Mouse (Mus musculus) mature B cell (primary cell): Measurements from ENCODE around the gene F830045P16Rik.

Experiments used
- in situ Hi-C: fragments of 300-500 bp; cut with MboI; formaldehyde crosslinking; loops from 2 replicates; pipeline ENCODE4 v1.14.3; 2019

F830045P16Rik gene

DNA sequence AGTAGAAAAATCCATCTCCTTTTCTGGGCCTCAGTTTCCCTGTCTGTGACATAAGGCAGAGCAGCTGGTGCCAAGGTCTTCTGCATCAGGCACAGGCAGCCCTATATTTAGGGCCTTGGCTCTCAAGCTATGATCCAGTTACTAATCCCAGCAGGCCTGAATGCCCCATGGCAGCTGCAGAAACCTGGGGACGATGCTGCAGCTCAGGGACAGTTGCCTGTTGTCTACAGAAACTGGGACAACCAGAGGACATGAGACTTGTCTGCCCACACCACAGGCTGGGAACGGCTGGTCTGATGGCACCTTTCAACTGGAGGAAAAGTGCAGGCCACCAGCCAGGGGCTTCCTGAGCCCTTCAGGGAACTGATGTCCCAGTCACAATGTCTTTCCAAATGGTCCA is at the start of gene F830045P16Rik:
TSS of gene F830045P16Rik (minus strand) at position 226 of the 400 bp plus-strand sequence.
- in situ Hi-C loops, result no loop called here

DNA sequence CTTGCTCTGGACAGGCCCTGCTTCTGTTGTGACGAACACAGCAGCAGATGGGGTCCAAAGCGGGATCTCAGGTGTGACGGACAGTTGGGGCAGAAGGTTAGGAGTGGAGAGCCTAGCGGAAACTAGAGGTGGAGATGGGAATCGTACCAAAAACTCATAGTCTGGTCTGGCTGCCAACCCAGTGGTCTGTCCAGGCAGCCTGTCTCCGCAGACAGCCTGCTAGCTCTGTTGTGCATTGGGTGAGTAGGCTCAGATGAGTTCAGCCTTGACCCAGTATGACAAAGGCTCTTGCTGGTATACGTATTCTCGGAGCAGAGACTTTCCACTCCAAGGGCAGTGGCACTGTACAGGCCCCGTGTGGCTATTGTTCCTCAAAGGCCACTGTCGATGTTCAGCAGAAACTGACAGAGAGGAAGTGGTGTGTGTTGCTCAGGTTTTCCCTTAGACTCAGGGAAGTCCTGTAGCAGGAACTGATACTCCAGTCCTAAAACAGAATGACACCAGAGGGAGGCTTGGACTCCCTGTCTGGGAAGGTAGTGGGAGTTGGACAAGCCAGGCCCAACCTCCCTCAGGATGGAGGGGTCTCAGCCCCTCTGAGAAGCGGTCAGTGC is 49.6 kb upstream of the F830045P16Rik start:
- in situ Hi-C loops, result no loop called here

- in situ Hi-C loops, result no loop called here
Observed at GRCm38 (mm10) chr2:129584905-129585304, 48.5 kb upstream of the F830045P16Rik start.

- in situ Hi-C loops, result no loop called here
Observed at GRCm38 (mm10) chr2:129582261-129582660, 45.9 kb upstream of the F830045P16Rik start.

GRCm38 (mm10) chr2:129581826-129582225 is 45.4 kb upstream of the F830045P16Rik start:
- in situ Hi-C loops, result no loop called here

- in situ Hi-C loops, result no loop called here
Observed at GRCm38 (mm10) chr2:129580656-129581055, 44.3 kb upstream of the F830045P16Rik start.

DNA sequence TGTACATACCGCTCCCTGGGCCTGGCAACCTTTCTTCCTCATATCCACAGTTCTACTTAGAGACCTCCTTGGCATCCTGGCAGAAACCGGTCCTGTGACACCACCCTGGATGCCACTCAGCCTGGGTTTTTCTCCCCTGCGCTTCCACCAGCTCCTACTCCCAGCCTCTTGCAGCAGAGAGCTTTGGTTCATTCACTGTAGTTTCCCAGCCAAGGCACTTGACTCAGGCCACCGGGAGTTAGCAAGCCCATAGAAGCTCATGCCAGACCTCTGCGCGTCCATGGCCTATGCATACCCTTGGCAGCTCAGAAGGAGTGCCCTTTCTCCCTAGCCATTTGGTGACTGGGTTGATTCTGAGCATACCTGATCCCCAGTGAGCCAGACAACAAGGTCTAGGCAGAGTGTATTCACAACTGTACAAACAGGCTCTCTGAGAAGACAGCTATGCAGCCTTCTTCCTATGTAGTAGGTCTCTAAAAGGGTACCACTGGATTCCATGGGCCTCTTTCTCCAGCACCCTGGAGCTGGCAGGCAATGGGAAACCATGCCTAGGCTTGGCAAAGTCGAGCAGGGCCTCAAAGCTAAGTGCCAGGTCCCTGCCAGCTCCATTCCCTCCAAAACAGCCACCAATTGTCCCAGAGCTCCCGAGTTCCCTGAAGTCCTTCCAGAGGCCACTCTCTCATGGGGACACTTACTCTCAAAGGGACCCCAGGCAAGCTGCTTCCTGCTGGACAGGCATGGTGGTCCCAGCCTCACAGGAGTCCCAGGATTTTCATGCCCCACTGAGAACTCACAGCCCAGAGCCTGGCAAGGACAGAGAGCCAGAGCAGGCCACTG is 40.4 kb upstream of the F830045P16Rik start:
- in situ Hi-C loops, result no loop called here

DNA sequence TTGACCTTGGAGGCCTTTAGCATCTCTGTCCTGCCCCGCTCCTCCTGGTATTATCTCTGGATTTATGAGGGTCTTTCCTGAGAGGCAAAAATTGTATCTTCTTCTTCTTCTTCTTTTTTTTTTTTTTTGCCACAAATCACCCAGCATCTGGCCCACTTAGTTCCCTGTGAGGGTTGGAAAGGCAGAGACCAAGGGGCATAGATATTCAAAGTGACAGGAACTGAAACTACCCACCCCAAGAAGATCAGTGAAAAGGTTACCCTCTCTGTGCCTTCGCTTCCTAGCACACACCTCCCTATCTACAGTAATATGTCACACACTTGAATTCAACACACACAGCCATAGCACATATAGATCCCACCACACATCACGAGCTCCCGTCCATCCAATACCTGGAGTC is 38.7 kb upstream of the F830045P16Rik start:
- in situ Hi-C loops, result no loop called here

- in situ Hi-C loops, result no loop called here
Observed at GRCm38 (mm10) chr2:129574395-129575046, 38.1 kb upstream of the F830045P16Rik start.

GRCm38 (mm10) chr2:129573701-129574273 is 37.4 kb upstream of the F830045P16Rik start:
- in situ Hi-C loops, result no loop called here

DNA sequence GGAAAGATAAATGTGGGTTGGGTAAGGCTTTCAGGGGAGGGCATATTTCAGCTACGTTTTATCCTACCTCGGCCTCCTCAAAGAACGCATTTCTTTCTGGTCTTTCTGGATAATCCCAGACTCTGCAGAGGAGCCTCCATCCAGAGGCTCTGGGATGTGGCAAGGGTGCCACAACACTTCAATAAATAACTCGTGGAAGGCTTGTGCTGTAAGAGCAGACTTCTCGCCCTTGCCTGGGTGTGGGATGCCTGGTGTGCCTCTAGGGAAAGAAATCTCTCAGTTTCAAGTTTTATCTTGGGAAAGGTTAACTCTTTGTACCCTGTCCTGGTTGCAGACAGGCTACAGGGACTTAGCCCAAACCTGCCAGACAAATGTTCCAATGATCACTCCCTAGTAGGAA is 33.2 kb upstream of the F830045P16Rik start:
- in situ Hi-C loops, result no loop called here

DNA sequence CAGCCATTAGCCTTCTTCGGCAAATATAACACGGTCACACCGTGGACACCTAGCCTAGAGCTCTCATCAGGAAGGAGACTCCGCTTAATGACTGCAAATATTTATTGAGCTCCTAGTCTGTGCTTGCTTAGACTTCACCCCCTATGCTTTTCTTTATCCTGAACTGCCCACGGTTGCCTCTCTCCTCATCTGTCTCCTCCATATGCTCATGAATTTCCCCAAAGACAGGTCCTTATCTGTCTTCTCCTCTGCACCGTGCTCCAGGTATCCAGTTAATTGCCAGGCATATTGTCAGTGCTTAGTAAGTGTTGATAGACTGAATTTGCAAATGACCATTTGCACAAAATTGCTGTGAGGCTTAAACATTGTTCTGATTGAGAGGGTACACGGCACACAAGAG is 32.7 kb upstream of the F830045P16Rik start:
- in situ Hi-C loops, result no loop called here

DNA sequence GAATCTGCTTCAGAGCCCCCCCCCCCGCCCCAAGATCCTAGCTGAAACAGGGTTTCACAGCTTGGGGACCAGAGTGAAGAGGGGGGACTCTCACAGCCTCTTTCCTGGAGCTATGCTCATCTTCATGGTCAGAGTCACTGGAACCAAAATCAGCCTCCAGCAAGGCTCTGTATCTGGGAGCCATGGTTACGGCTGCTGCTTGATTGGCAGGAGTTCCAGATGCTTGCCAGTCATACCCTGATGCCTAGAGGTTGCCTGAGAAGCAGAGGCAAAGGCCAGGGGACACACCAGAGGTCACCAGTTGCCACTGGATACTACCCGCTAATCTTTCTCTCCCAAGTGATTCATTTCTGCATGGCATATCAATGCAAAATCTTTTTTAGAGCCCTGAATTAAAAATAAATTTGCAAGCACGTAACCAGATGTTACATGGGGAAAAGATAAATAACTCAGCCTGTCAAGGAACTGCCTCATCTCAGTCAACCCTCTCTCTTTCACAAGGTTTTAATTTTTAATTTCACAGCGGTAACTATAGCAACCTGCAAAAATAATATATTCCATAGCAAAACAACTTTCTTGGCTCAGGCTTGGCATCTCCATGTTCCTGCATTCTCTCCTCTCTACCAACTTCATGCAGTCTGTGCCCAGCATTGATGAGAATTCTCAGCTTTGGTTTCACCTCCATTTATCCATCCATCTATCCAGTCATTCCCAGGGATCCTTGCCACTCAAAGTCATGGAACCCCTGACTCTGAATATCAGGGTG is 27.7 kb upstream of the F830045P16Rik start:
- in situ Hi-C loops, result no loop called here

- in situ Hi-C loops, result no loop called here
Observed at GRCm38 (mm10) chr2:129561796-129562195, 25.4 kb upstream of the F830045P16Rik start.

GRCm38 (mm10) chr2:129558875-129559219 is 22.4 kb upstream of the F830045P16Rik start:
- in situ Hi-C loops, result no loop called here

DNA sequence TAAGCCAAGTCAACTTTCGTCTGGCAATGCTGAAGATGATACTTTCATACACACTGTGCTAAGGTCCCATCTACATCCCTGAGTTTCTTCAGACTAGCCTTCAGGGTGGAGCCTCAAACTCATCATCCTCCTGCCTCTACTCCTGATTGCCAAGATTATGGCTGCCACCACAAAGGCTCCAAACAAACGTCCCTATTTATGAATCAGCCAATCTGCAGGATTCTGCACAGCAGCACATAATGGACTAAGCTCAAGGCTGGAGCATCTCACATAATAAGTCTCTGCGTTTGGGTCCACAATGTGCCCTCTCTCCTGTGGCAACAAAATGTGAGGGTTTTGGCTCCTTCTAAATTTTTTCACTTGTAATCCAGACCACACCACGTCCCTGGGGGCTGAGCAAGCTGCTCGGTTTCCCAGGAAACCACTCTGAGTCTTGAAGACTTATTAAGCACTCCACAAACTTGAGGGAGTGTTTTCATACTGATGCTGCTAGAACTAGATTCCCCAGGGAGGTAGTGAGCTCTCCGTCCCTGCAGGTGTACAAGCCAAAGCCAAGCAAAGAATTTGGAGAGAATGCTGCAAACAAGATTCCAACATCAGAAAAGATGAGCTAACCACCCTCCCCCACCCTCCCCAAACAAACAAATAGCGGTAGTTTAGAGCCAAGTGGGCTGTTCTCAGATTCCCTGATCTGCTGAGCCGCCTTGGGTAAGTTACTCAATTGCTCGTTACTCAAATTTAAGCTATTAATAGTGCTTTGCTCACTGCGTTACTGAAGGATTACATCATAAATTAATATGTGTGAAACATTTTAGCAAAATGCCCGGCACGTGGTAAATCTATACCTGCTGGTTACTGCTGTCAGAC is 21.8 kb upstream of the F830045P16Rik start:
- in situ Hi-C loops, result no loop called here

DNA sequence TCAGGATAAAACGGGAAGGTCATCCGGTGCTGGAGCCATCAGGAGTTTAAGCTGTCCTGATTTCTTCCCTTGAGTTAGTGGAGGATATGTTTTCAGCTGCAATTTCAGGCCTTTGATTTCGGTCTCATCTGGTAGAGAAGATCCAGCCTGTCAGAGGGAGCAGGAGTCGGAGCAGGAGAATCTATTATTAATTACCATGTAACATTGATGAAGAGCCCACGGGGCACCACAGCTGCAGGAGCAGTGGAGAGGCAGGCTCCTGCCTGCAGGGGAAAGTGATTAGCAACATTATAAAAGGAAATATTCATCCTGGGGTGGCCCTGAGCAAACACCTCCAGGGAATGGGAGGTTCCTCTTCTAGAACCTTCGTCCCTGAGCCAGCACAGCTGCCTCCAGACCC is 19.7 kb upstream of the F830045P16Rik start:
- in situ Hi-C loops, result no loop called here

- in situ Hi-C loops, result no loop called here
Observed at GRCm38 (mm10) chr2:129550781-129551180, 14.4 kb upstream of the F830045P16Rik start.

DNA sequence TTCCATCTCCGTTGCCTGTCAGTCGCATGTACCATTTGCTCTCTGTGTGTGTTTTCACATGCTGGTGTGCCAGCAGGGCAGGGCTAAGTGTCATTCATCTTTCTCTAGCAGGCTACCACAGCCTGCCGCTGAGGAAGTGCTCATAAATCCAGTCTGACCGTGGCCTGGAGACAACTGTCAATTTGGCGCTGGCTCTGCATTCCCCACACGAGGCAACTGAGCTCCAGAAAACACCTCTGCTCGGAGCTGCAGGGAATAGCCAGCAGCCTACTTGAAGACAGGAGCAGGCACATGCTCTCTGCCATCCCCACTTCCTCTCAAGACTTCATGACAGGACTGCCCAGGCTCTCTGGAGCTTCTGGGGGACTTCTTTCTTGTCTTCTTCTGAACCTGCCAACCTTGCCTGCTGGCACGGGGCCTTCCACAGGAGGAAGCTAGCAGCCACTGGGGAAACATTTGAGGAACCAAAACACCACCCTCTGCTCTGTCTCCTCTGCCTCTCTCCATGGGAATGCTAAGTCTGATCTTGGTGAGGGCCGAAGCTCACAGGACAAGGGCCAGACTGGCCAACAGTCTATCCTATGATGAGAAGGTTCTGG is 13.2 kb upstream of the F830045P16Rik start:
- in situ Hi-C loops, result no loop called here

- in situ Hi-C loops, result no loop called here
Observed at GRCm38 (mm10) chr2:129546772-129547171, 10.4 kb upstream of the F830045P16Rik start.
